Mouse (Mus musculus) MEL-GATA-1-ER (cell line): Measurements from ENCODE around the gene Gm20388.

ENCODE experiments used
- DNase-seq: peaks from one replicate; pipeline ENCODE4 v3.0.0-alpha.2; 2012; ENCODE audit warnings: low read depth; ENCODE audit errors: extremely low read depth

Gm20388 gene

DNA sequence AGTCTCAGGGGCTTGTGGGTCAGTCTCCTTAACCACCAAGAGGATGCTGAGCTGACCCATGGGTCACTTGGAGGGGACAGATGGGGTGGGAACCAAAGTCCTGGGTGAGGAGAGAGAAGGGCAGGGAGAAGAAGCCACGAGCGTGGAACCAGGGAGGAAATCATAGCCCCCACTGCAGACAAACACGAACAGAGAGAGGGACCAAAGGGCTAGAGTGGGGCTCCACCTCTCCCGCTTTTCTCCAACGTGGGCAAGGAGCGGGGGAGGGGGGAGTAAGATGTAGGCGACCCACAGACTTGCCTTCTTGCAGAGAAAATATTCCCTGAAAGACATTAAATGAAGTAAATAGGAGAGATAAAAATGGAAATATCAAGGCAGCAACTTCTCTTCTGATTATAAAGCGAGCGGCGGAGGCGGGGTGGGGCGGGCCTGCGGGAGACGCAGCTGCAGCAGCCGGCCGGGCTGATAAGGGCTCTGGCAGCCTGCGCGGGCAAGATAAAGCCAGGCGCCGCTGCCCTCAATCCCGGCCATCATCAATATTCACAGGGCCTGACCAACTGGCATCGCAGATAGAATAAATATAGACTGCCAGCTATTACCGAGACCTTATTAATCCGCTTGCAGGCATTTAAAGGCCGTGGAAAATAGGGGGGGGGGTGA, 2809.6 kb downstream of the Gm20388 start:
- peak; percentile 83 for DNase-seq

GRCm38 (mm10) chr8:122720811-122721640, 2810.4 kb downstream of the Gm20388 start:
- no peak for DNase-seq

DNA sequence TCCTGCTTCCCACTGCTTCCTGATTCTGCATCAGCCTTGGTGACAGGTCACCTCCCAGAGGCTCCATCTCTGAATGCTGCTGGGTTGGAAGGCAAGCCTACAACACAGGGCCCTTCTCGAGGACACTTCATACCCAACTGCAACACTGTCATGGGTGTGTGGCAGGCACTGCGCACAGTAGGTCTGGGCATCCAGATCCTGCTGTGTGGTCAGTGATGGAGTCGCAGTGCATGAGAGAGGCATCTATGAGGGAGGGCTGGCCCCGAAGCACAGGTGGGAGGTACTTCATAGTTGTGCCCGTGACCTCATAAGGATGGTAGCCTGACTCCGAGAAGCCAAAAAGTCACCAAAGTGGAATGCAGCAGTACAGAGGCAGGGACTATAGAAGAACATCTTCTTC, 2814.5 kb downstream of the Gm20388 start:
- DNase-seq, result no peak

GRCm38 (mm10) chr8:122726789-122727188, 2816.1 kb downstream of the Gm20388 start:
- no peak for DNase-seq

- DNase-seq, result no peak
Measured at GRCm38 (mm10) chr8:122727412-122727811, 2816.8 kb downstream of the Gm20388 start.

DNA sequence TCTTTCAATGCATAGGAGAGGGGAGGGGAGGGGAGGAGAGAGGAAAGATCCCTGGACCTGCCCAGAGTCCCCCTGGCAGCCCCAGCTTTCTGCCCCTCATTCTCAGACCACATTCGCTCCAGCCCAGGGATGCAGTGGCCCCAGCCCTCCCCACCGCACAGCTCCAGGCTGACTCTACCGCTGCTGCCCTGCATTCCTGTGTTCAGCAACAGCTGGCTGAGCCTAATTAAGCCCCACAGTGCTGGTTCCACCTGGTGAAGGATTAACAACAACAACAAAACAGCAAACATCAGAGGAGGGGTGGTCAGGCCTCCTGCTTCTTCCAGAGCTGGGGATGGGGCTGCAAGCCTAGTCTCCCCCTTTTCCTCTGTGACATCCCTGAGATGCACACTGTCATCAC, 2818.0 kb downstream of the Gm20388 start:
- no peak for DNase-seq

DNA sequence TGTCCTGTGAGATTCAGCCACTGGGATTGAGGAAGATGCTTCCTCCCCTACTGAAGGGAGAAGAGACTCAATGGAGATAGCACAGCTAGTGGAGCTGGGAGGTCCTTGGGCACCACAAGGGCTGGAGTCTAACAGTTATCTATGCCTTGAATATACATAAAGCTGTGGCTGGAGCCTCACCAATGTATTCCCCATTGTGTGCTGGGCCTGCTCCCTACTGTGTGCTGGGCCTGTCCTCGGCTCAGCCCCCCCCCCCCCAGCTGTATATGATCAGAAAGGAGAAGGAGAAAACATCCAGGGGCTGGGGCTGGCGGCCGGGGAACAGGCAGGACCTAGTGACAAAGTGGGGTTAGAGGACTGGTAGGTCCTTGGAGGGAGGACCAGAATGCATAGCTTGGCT, 2824.5 kb downstream of the Gm20388 start:
- peak; percentile 48 for DNase-seq

DNA sequence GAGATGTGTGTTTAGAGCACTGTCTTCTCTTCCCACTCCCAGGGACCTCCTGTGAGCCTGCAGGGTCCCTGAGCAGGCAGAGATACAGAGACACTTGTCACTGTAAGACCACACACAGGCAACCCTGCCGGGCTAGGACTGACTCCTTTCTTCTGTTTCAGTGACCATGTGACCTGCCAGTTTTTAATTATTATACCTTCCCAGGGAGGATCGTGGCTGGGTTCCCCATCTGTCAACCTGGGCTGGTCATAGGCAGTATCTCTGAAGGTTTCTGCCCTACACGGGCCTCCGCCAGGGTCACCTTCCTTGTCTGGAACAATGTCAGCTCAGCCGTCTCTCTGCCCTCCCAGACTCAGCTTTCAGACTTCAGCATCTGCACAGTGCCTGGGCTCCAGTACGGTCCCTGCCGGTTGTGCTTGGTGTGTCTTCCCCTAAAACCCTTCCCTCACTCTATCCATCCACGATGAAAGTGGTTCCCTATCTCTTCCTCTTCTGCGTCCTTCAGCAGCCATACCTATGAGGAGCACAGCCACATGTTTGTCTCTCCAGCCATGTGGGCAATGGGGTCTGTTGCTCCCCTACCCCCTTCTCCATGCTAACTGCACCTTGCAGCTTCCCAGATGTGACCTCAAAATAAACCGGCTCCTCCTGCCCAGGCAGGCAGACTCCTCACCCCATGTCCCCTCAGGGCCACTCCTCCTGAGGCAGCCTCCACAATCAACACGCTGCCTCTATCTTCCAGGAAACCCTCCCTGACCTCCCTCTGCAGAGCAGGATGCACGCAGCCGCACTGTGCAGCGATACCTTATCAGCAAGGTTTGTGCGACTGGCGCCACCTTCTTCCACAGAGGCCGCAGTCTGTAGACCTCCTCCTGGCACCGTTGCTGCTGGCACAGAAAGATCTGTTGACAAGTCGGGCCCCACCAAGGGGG, 2825.2 kb downstream of the Gm20388 start:
- DNase-seq, result peak; percentile 96

GRCm38 (mm10) chr8:122736623-122737022, 2826.0 kb downstream of the Gm20388 start:
- no peak for DNase-seq

GRCm38 (mm10) chr8:122737071-122737470, 2826.4 kb downstream of the Gm20388 start:
- peak; percentile 66 for DNase-seq

DNA sequence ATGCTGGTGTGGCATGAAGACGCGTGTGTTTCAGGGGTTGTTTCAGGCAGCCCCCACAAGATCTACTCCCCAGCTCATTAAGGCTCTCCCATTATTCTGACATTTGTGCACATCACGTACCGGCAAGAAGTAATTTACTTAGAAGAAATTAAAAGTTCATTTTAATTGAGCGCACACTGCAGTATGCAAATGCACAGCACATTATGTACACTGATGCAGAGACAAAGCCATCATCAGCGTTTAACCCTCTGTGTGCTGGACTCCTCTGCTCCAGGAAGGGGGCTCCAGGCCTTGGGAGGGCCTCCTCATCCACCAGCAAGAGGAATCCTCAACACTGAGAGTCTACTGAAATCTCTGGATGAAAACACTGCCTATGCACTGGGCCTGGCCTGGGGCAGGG, 2827.2 kb downstream of the Gm20388 start:
- no peak for DNase-seq

- DNase-seq, result no peak
Measured at GRCm38 (mm10) chr8:122739102-122739725, 2828.6 kb downstream of the Gm20388 start.

GRCm38 (mm10) chr8:122742471-122742870, 2831.8 kb downstream of the Gm20388 start:
- DNase-seq, result no peak

DNA sequence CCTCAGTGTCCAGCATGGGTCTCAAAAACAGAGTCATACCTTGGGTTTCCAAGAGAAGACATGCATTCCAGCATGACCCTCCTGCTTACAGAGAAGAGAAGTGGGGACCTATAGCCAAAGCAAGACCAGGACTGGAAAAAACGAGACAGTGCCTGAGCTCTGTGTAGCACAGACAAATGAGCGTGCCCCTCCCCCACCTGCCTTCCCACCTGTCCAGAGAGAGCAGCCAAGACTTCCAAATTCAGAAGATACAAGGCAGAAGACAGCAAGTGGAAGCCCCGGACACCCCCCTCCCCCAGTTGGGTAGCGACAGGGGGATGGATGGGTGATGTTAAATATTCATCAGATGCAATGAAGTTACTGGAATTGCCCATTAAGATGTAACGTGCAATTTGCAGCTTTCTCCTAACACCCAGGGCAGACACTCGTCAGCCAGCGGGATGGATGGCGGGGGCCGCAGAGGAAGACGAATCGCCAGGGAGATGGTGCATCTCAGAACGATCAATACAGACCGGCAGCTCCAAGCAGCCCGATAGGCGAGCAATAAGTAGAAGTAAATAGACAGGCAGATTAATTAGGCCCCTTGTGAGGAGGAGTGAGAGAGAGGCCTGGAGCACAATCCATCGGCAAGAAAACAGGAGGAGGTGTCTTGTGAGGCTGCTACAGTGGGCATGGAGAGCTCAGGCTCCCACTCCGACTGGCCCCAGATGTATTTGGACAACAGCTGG, 2834.5 kb downstream of the Gm20388 start:
- no peak for DNase-seq

DNA sequence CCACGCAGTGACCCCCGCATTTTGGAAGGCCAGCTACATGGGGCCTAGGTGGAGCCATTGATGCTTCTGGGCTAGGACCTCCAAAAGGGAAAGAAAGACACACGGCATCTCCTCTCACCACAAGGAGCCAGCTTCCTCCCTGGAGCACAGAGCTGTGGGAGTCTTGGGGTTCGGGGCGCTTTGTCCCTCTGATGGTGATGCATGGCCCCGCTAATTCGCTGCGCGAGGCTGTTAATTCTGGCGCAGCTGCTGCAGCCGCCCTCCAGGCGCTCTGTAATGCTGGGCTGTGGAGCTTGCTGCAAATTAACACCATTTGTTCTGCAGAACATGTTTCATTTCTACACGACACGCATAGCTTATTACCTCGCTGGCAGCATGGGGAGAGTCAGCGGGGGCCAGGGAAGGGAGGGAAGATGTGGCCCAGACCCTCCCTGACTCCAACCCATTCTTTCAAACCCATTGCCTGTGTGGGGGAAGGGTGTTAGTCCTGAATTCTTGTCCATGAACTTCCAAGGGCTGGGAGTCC, 2835.2 kb downstream of the Gm20388 start:
- no peak for DNase-seq

DNA sequence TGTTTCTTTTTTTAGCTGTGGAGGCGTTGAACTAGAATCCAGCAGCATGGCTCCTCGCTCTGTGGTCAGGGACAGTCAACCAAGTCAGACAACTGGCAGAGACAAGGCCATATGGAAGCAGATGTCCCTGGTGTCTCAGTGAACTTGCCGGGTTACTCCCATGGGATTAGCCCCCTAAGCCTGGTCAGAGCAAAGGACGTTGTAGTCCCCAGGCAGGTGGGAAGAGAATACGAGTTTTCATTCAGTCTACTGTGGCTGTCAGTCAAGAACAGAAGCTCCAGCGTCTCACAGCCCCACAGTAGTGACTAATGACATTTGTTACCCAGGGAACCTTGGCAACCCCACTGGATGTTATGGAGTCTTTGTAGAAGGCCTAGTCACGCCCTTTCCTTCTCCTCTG, 2835.8 kb downstream of the Gm20388 start:
- DNase-seq, result no peak

- no peak for DNase-seq
Measured at GRCm38 (mm10) chr8:122747825-122748224, 2837.2 kb downstream of the Gm20388 start.

- DNase-seq, result no peak
Measured at GRCm38 (mm10) chr8:122749333-122749958, 2838.8 kb downstream of the Gm20388 start.

DNA sequence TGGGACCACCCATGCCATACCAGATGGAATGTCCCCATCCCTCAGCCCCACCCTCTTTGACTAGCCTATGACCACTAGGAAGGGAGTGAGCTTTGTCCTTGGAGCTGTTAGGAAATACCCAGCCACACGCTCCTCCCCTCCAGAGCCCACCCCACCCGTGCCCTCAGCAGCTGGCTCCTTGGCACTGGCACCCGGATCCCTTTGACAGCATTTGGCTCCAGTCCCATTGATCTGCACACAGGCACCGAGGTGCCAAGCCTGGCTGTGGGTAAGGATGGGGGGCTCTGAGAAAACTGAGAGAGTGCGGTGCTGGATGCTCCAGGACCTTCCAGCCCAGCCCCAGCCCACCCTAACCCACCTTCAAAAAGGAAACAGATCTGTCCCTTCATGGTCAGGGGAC, 2840.7 kb downstream of the Gm20388 start:
- no peak for DNase-seq
